Mouse (Mus musculus): ENCODE results near the gene Gtf2a2.

GRCm38 (mm10) chr9:69986571-69986970 lies 25.8 kb upstream of the Gtf2a2 start:
- no peak for TF ChIP-seq POLR2A (IDR thresholded peaks at IDR 0.05; ENCODE audit: control insufficient read depth, low read depth, low read length)
- TF ChIP-seq CTCF (IDR thresholded peaks at IDR 0.05; ENCODE audit: control insufficient read depth, insufficient read depth, insufficient replicate concordance, low read depth, low read length) = no peak
